Mouse (Mus musculus): Measurements from ENCODE around the gene Gigyf2. TPM values are rescaled to one million over a fixed set of nuclear protein-coding genes. Genes with fewer than 3 reads are reported as not detected.

Gigyf2 gene
- total RNA-seq, 2 experiments from 2014 or later, result 43.3 to 46.4 TPM

- intact Hi-C loops (cut with DNase I), result no loop called here
- DNase-seq, result no peak
Observed at GRCm38 (mm10) chr1:87315894-87316293, 10.9 kb upstream of the Gigyf2 start.

- intact Hi-C loops (cut with DNase I), result no loop called here
- DNase-seq, result peak; percentile 9 to 12
Observed at GRCm38 (mm10) chr1:87316672-87317071, 10.1 kb upstream of the Gigyf2 start.

GRCm38 (mm10) chr1:87321071-87321470 lies 5.7 kb upstream of the Gigyf2 start:
- no peak for DNase-seq
- intact Hi-C loops (cut with DNase I), result no loop called here

- DNase-seq, result no peak
- intact Hi-C loops (cut with DNase I), result no loop called here
Observed at GRCm38 (mm10) chr1:87322778-87323177, 4.0 kb upstream of the Gigyf2 start.

- no peak for DNase-seq
- intact Hi-C loops (cut with DNase I), result no loop called here
Observed at GRCm38 (mm10) chr1:87324649-87325048, 2.1 kb upstream of the Gigyf2 start.

- DNase-seq, result peak in 1 of 2 experiments; percentile 43
- intact Hi-C loops (cut with DNase I), result no loop called here
Observed at GRCm38 (mm10) chr1:87327165-87327861, 515 bp downstream of the Gigyf2 start.

GRCm38 (mm10) chr1:87331774-87332173 lies 5.0 kb downstream of the Gigyf2 start:
- intact Hi-C loops (cut with DNase I), result no loop called here
- no peak for DNase-seq

GRCm38 (mm10) chr1:87350576-87350975 lies 23.8 kb downstream of the Gigyf2 start:
- intact Hi-C loops (cut with DNase I), result no loop called here
- DNase-seq, result no peak

GRCm38 (mm10) chr1:87360276-87360675 lies 33.5 kb downstream of the Gigyf2 start:
- intact Hi-C loops (cut with DNase I), result no loop called here
- DNase-seq, result no peak

- intact Hi-C loops (cut with DNase I), result no loop called here
- no peak for DNase-seq
Observed at GRCm38 (mm10) chr1:87378024-87378560, 51.3 kb downstream of the Gigyf2 start.

GRCm38 (mm10) chr1:87379919-87380318 lies 53.1 kb downstream of the Gigyf2 start:
- intact Hi-C loops (cut with DNase I), result no loop called here
- DNase-seq, result no peak

GRCm38 (mm10) chr1:87381152-87381551 lies 54.4 kb downstream of the Gigyf2 start:
- intact Hi-C loops (cut with DNase I), result no loop called here
- DNase-seq, result no peak

GRCm38 (mm10) chr1:87386436-87387092 lies 59.8 kb downstream of the Gigyf2 start:
- intact Hi-C loops (cut with DNase I), result no loop called here
- DNase-seq, result no peak

GRCm38 (mm10) chr1:87393444-87394195 lies 66.8 kb downstream of the Gigyf2 start:
- intact Hi-C loops (cut with DNase I), result no loop called here

GRCm38 (mm10) chr1:87394594-87394993 lies 67.8 kb downstream of the Gigyf2 start, which contains the start of gene Kcnj13:
Gene Kcnj13, minus strand, starts transcription at chr1:87394729.
- DNase-seq, result no peak
- intact Hi-C loops (cut with DNase I), result no loop called here

More at GRCm38 (mm10) chr1:87393444-87394195, 66.8 kb downstream of the Gigyf2 start:
- DNase-seq, result no peak

GRCm38 (mm10) chr1:87396923-87397586 lies 70.3 kb downstream of the Gigyf2 start:
- DNase-seq, result no peak
- intact Hi-C loops (cut with DNase I), result no loop called here

- no peak for DNase-seq
- intact Hi-C loops (cut with DNase I), result loop anchor here (5.0 kb wide), 1 partner anchor 157 kb away; no protein-coding TSS in a partner anchor
Observed at GRCm38 (mm10) chr1:87404710-87405109, 77.9 kb downstream of the Gigyf2 start.

GRCm38 (mm10) chr1:87406012-87406411 lies 79.2 kb downstream of the Gigyf2 start:
- no peak for DNase-seq
- intact Hi-C loops (cut with DNase I), result loop anchor here (5.0 kb wide), 1 partner anchor 159 kb away; no protein-coding TSS in a partner anchor

GRCm38 (mm10) chr1:87409380-87409779 lies 82.6 kb downstream of the Gigyf2 start:
- no peak for DNase-seq
- intact Hi-C loops (cut with DNase I), result loop anchor here (5.0 kb wide), 1 partner anchor 162 kb away; no protein-coding TSS in a partner anchor

GRCm38 (mm10) chr1:87418733-87419132 lies 91.9 kb downstream of the Gigyf2 start:
- intact Hi-C loops (cut with DNase I), result no loop called here
- no peak for DNase-seq

Measured in heart, postnatal 36 days (tissue).